Comparison of ENCODE assay signal across 9 mouse cellular contexts in the genomic region with DNA sequence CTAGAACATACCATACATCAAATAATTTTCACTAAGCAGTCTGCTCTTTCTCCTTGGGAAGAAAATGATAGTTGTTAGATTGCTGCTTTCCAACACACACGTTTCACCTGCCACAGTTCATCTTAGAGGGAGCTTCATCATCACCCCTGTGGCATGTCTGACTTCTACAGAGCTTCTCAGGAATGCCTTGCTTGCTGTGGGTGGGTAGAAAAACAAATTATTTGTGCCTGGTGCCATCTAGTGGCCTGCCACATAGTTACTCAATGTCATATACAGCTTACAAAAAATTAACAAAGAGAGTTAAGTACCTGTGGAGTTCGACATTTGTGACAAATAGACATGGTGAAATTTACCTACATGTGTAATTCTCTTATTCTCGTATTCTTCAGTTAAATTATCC.
DNase-seq lines count a peak whose midpoint lies in the region; ATAC-seq and TF ChIP-seq lines count a peak whose summit lies in the region.
"Had no signal": no experiment of that assay in that cellular context is flagged by ENCODE, and none has a peak within 500 bp of the region (broad histone marks: within the 10 kb centered on the region; RNA-seq: fewer than 3 reads in every experiment).

No protein-coding gene starts in this region.

- no peaks in the 10 kb centered on the region for H3K9me3 ChIP-seq in G1E (replicated peaks)
- H3K9me3 ChIP-seq: heart, embryonic 15.5 days had no signal

- TF ChIP-seq CTCF in G1E (IDR thresholded peaks at IDR 0.05; ENCODE audit: low read depth, low read length) = no peak

- ATAC-seq in G1E (ENCODE audit: extremely low read depth, insufficient number of reproducible peaks, low FRiP score, poor library complexity, severe bottlenecking) = peak; percentile 68
- peak; percentile 96 for ATAC-seq in megakaryocyte progenitor cell, adult 5-6 weeks (replicated peaks; ENCODE audit: poor library complexity)

- no peak overlapping the region for H3K4me3 ChIP-seq in G1E (ENCODE audit: low read depth, low read length)
- H3K4me3 ChIP-seq: heart, embryonic 15.5 days had no signal

- no peaks in the 10 kb centered on the region for H3K27me3 ChIP-seq in G1E (ENCODE audit: insufficient read depth, low read length)
- H3K27me3 ChIP-seq in splenic B cell, adult 2 months (ENCODE audit: control insufficient read depth, insufficient read depth, low read length, poor library complexity, severe bottlenecking) = no peaks in the 10 kb centered on the region
- H3K27me3 ChIP-seq: heart, embryonic 15.5 days had no signal

- no peaks in the 10 kb centered on the region for H3K36me3 ChIP-seq in G1E (replicated peaks)
- no peaks in the 10 kb centered on the region for H3K36me3 ChIP-seq in splenic B cell, adult 2 months (ENCODE audit: control insufficient read depth, insufficient read depth, low read length, poor library complexity, severe bottlenecking)
- H3K36me3 ChIP-seq: heart, embryonic 15.5 days had no signal

- peak; percentile 45 to 85 for DNase-seq in adrenal gland, adult (ENCODE audit: inconsistent age in 2 of 2, low spot score in 1 of 2)
- no peak for DNase-seq in adrenal gland, postnatal 4 days (ENCODE audit: low spot score in 2 of 2)
- no peak for DNase-seq in G1E (ENCODE audit: low spot score)
- DNase-seq in cerebellum, postnatal 25 days = peak; percentile 75 to 87
- peak; percentile 72 for DNase-seq in heart, postnatal 4 days
- DNase-seq in layer of hippocampus, adult 9-10 months (ENCODE audit: low spot score) = peak; percentile 64
- DNase-seq in splenic B cell, adult 2 months (ENCODE audit: low read depth, low spot score) = peak; percentile 2

- no peaks in the 10 kb centered on the region for H3K4me1 ChIP-seq in G1E (ENCODE audit: insufficient read depth, low read depth, low read length)
- H3K4me1 ChIP-seq: heart, embryonic 15.5 days had no signal

Comparison
In these comparisons a context has a peak if more than half of its experiments do, and no peak if none do; other contexts are left out.
1. DNase-seq: peak in adrenal gland, adult (2 of 2), cerebellum, postnatal 25 days (2 of 2), heart, postnatal 4 days (single experiment), layer of hippocampus, adult 9-10 months (single experiment) and splenic B cell, adult 2 months (single experiment); none in adrenal gland, postnatal 4 days (0 of 2) and G1E (single experiment).